Mouse (Mus musculus) C2C12 (cell line): ENCODE measurements around the gene Nt5dc1. TPM values are rescaled to one million over a fixed set of nuclear protein-coding genes. Genes with fewer than 3 reads are reported as not detected.

Source experiments
- H3K27me3 ChIP-seq: one replicate; pipeline ENCODE4 v1.6.1; 2011; ENCODE audit not compliant: control insufficient read depth, insufficient read depth, insufficient read length
- H3K36me3 ChIP-seq: one replicate; pipeline ENCODE4 v1.6.1; 2011; ENCODE audit not compliant: control insufficient read depth, insufficient read depth
- H3K4me3 ChIP-seq: one replicate; pipeline ENCODE4 v1.5.1; 2011; ENCODE audit warnings: mild to moderate bottlenecking, control low read depth; ENCODE audit not compliant: poor library complexity, insufficient read depth, severe bottlenecking
- H3K79me2 ChIP-seq: one replicate; pipeline ENCODE4 v1.6.1; 2011; ENCODE audit not compliant: control insufficient read depth, insufficient read depth
- H3K79me3 ChIP-seq: one replicate; pipeline ENCODE4 v1.6.1; 2011; ENCODE audit warnings: low read depth, control low read depth
- H3ac ChIP-seq: one replicate; pipeline ENCODE3; 2011; ENCODE audit warnings: low read depth; ENCODE audit not compliant: control insufficient read depth, insufficient read length
- CEBPB ChIP-seq: IDR thresholded peaks from one replicate; pipeline ENCODE4 v1.6.1; 2011; ENCODE audit warnings: low read depth, mild to moderate bottlenecking, control low read depth, moderate library complexity
- CTCF ChIP-seq: IDR thresholded peaks from one replicate; pipeline ENCODE4 v1.5.1; 2011; ENCODE audit not compliant: control insufficient read depth, insufficient read depth, insufficient read length
- FOSL1 ChIP-seq: IDR thresholded peaks from one replicate; pipeline ENCODE4 v1.8.0; 2011; ENCODE audit warnings: mild to moderate bottlenecking, low read length; ENCODE audit not compliant: poor library complexity, insufficient read depth, severe bottlenecking
- MAX ChIP-seq: IDR thresholded peaks from one replicate; pipeline ENCODE4 v1.6.1; 2011; ENCODE audit warnings: mild to moderate bottlenecking, control low read depth
- MYOD1 ChIP-seq: IDR thresholded peaks from one replicate; pipeline ENCODE4 v1.6.1; 2011; ENCODE audit warnings: low read depth; ENCODE audit not compliant: control insufficient read depth, insufficient read length
- MYOG ChIP-seq: IDR thresholded peaks from one replicate; pipeline ENCODE4 v1.6.1; 2011; ENCODE audit not compliant: control insufficient read depth, insufficient read length; ENCODE audit errors: extremely low read depth
- USF1 ChIP-seq: IDR thresholded peaks from one replicate; pipeline ENCODE4 v1.6.1; 2011; ENCODE audit warnings: low read depth, mild to moderate bottlenecking, control low read depth, moderate library complexity
- polyA plus RNA-seq: library from polyadenylated mRNA; unstranded; fragments of >200 nt; fragmentation: generic; extraction: Trizol; gene quantifications from one replicate; pipeline ENCODE4 v1.2.1, GENCODE M21; 2012; ENCODE audit warnings: missing spikeins

Nt5dc1 gene
- polyA plus RNA-seq, 1 experiment, result 2.9 TPM

DNA sequence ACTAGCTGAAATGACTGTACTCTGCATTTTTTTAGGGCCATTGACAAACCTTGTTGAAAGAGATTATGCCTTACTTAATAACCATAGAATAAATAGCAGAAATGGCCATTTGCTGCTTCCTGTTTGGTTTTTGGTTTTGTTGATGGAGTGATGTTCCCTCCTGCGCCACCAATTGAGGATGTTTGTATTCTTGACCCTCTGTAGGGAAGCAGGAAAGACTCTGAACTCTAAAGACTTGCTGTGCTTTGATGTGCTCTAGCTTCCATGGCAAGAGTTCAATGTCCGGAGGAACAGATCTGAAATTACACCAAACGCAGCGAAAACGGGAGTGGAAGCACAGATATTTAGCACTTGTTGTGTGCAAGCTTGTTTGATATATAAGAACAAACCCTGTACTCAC lies 173.6 kb downstream of the Nt5dc1 start:
- H3K79me2 ChIP-seq, result no peaks in the 10 kb centered on the region
- H3K27me3 ChIP-seq, result no peaks in the 10 kb centered on the region
- H3K36me3 ChIP-seq, result no peaks in the 10 kb centered on the region
- TF ChIP-seq CTCF, result no peak
- no peak for TF ChIP-seq FOSL1
- no peak overlapping the region for H3K4me3 ChIP-seq
- H3K79me3 ChIP-seq, result no peaks in the 10 kb centered on the region
- no peak overlapping the region for H3ac ChIP-seq

DNA sequence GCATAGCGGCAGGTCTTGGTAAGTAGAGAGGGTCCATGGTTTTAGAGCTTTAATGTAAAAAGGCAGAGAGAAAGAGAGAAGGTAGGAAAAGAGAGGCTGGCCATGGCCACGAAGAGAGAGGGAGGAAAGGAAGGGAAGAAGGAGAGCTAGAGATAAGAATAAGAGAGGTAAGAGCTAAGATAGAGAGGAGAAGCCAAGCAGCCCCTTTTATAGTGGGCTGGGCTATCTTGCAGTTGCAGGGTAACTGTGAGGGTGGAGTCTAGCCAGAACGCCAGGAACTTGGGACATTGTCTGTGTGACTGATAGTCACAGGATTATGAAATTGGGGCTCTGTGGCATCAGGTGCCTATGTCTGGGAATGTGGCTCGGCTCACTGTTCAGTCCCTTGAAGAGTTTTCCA lies 179.8 kb downstream of the Nt5dc1 start:
- no peak overlapping the region for H3ac ChIP-seq
- H3K36me3 ChIP-seq, result no peaks in the 10 kb centered on the region
- no peak overlapping the region for H3K4me3 ChIP-seq
- peaks cover 3% of the 10 kb centered on the region for H3K27me3 ChIP-seq
- TF ChIP-seq MAX (no peak), CEBPB (no peak), MYOD1 (no peak), USF1 (no peak), FOSL1 (no peak), CTCF (no peak), MYOG (no peak)
- H3K79me2 ChIP-seq, result no peaks in the 10 kb centered on the region
- H3K79me3 ChIP-seq, result no peaks in the 10 kb centered on the region

Other genes starting within 250 kb of the Nt5dc1 start
- gene Dse, start 210.8 kb downstream of the Nt5dc1 start, polyA plus RNA-seq, result 8.7 TPM
- gene Tspyl1, start 136.4 kb downstream of the Nt5dc1 start, polyA plus RNA-seq, result 15.5 TPM
- gene Tspyl4, start 121.1 kb downstream of the Nt5dc1 start, polyA plus RNA-seq, result 2.3 TPM
- gene Col10a1, start 28.6 kb downstream of the Nt5dc1 start, polyA plus RNA-seq, result 1.1 TPM
- 2.7 TPM for gene Frk, start 64.8 kb upstream of the Nt5dc1 start, polyA plus RNA-seq